Mouse (Mus musculus): ENCODE data around the gene St6galnac3.

The St6galnac3 gene

GRCm38 (mm10) chr3:153236262-153236661 is 488.7 kb downstream of the St6galnac3 start:
- DNase-seq (ENCODE audit: low spot score in 2 of 2) = no peak

- no peak for DNase-seq (ENCODE audit: low spot score in 2 of 2)
These were observed 502.2 kb downstream of the St6galnac3 start for GRCm38 (mm10) chr3:153222611-153223402.

DNA sequence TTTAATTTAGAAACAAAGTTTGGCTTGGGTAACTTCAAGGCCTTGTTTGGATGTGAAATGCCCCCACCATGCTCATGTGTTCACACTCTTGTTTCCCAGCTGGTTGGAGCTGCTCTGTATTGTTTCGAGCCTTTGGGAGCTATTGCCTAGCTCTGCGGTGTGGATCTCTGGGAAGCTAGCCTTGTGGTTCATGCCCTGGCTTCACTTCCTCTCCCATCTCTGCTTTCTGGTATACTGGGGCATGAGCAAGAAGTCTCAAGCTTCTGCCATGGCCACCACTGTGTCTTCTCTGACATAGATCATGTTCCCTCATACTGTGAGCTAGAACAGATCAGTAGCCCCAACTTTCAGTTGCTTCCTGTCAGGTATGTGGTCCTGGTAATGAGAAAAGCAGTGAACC is 505.6 kb downstream of the St6galnac3 start:
- no peak for DNase-seq (ENCODE audit: low spot score in 2 of 2)

DNA sequence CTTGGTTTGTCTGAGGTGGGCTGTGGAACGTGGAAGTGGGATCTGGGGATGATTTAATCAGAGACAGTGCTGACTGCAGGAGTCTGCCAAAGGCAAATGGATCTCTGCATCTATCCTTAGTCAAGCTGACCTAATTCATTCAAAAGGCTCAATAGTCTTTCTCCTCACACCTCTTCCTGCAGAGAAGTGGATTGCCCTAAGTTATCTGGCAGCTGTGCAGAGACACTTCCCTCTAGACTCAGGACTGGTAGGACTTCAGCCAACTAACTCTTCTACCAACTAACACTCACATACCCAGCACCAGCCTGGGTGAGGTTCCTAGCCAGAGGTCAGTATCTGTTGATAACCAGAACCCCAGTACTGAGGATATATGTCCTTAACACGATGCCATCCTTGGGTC is 516.8 kb downstream of the St6galnac3 start:
- DNase-seq (ENCODE audit: low spot score in 2 of 2) = no peak

GRCm38 (mm10) chr3:153204046-153204445 is 520.9 kb downstream of the St6galnac3 start:
- DNase-seq (ENCODE audit: low spot score in 2 of 2) = no peak

GRCm38 (mm10) chr3:153201835-153202234 is 523.1 kb downstream of the St6galnac3 start:
- DNase-seq (ENCODE audit: low spot score in 2 of 2) = no peak

DNA sequence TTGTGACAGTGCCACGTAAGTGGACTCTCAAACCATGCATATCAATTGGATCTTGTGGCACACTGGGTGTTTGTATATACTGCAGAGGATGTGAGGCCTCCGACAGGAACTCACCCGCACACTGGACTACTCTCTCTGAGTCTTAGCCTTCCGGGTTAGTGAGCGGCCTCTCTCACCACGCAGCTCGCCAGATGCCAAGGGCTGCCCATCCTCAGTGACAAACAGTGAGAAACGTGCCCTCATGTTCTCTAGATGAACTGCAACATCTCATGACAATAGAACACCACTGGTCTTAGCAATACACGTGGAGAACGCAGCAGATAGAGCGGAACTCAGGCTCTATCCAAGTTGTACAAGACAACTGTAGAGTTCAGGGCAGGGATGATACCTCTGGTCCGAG is 524.2 kb downstream of the St6galnac3 start:
- no peak for DNase-seq (ENCODE audit: low spot score in 2 of 2)

DNA sequence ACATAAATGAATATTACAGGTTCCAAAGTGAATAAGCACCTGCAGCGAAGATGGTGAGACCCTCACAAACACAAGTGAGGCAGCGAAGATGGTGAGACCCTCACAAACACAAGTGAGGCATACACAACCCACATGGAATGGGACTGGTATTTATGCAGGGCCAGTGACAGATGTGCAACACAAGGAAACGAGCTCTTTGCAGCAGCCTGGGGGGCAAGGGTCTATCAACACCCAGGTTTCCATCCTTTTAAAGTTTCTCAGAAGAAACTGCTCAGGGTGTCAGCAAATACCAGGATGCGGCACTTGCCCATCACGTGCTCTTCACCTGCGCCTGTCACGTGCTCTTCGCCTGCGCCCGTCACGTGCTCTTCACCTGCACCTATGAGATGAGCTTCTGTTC is 524.9 kb downstream of the St6galnac3 start:
- no peak for DNase-seq (ENCODE audit: low spot score in 2 of 2)

DNA sequence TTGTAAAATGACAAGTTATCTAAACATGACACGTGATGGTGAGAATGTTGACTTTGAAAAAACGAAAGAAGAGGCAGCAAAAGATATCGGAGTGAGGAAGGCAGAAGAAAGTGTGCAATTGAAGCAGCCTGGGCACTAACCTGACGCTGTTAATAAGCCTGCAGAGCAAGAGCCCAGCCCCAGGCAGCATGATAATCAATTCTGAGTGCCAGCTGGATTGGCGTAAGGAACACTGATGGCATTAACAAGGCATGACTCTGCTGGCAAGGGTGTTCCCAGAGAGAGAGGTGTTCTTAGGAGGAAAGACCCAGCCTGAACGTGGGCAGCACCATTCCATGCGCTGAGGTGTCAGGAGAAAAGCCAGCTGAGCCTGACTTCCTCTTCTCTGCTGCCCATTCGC is 525.7 kb downstream of the St6galnac3 start:
- no peak for DNase-seq (ENCODE audit: low spot score in 2 of 2)

- DNase-seq (ENCODE audit: low spot score in 2 of 2) = no peak
These were observed 526.5 kb downstream of the St6galnac3 start for GRCm38 (mm10) chr3:153198514-153198913.

GRCm38 (mm10) chr3:153193025-153193424 is 531.9 kb downstream of the St6galnac3 start:
- DNase-seq (ENCODE audit: low spot score in 2 of 2) = no peak

GRCm38 (mm10) chr3:153190742-153191141 is 534.2 kb downstream of the St6galnac3 start:
- no peak for DNase-seq (ENCODE audit: low spot score in 2 of 2)

DNA sequence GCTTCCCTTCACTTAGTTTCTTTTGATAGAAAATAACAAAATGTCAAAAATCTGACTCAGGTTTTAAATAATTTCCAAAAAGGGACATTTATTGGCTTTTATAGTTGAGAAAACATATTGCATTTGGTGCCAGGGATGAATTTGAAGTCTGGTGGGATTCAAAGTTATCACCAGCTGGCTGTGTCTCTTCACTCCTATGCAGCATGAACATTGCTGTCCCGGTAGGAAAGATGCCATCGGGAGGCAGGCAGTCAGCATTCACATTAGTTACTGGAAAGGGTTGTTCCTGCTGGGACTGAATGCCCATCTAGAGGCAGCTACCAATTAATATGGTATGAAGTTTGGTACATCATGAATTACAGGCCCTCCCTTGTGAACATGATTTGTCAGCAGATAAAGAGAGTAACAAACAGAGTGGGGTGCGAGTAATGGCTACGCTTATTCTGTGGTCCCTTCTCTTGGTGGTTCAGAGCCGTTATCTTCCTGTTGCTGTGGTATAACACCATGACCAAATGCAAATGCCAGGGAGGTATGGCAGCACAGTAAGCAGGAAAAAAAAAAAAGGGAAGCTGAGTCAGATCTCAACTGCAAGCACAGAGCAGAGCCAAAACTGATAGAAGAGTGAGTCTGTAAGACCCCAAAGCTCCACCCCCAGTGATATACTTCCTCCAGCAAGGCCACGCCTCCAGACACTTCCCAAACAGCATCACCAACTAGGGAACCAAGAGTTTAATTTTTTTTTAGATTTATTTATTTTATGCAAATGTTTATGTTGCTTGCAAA is 535.1 kb downstream of the St6galnac3 start:
- no peak for DNase-seq (ENCODE audit: low spot score in 2 of 2)

- DNase-seq (ENCODE audit: low spot score in 2 of 2) = no peak
These were observed 536.8 kb downstream of the St6galnac3 start for GRCm38 (mm10) chr3:153188224-153188623.

GRCm38 (mm10) chr3:153185117-153185516 is 539.9 kb downstream of the St6galnac3 start:
- DNase-seq (ENCODE audit: low spot score in 2 of 2) = no peak

GRCm38 (mm10) chr3:153181242-153181641 is 543.7 kb downstream of the St6galnac3 start:
- no peak for DNase-seq (ENCODE audit: low spot score in 2 of 2)

DNA sequence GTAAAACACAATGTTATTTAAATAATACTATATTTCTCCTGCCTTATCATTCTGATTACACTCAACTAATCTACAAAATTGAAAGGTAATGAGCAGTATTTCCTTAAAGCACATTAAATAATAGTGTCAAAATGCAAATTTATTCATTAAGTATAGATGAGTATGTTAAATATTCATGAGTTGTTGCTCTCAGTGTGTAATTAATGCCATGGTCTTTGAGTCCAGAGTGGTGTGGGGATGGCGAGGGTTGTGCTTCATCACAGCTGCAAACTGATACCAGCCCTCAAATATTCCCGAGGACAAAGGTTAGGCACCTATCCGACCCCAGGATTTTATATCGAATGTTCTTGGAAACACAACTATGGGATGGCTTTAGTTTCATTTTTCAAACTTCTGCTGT is 548.2 kb downstream of the St6galnac3 start:
- no peak for DNase-seq (ENCODE audit: low spot score in 2 of 2)

DNA sequence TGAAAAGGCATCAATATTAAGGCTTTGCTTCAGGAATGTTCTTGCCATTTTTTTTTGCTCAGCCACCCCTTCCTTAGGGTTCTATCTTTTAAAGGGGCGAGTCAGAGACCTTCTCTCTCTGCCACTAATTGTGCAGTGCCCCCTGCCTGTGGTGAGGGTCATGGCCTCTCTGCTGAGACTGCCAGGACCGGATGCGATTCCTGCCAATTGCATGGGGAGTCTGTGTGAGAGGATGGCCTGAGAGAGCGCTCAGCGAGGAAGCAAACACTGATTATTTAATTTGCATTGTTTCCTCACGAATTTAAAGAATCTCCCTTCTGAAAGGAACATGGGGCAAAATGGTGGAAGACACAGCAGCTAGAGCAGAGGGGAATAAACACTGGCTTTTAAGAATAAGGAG is 548.6 kb downstream of the St6galnac3 start:
- DNase-seq (ENCODE audit: low spot score in 2 of 2) = no peak

DNA sequence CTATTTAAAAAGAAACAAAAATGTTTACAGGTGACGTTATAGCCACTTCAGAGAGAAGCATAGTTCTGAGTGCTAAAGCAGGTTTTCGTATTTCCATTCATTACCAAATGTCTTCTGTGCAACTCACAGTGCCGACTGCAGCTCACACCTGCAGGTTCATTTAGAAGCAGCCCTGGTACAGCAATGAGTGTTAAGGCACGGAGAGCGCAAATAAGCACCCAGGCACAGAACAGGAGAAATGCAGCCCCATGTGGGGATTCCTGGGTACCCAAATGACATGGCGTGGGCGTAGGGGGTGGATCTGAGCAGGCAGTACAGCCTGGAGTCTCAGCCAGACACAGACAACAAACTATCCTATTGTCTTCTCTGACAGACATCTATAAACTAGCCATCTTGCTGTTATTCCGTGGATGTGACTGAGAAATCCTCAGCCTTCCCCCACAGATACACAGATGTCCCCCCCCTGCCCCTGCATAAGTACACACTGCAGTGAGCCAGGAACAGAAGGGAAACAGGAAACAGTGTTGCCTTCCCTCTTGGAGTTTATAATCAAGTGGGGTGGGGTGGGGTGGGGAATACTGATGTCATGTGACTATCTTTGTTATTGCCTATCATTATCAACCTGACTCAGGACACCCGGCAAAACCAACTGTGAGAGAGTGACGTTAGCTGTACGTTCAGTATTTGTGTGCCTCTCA is 550.5 kb downstream of the St6galnac3 start:
- DNase-seq (ENCODE audit: low spot score in 2 of 2) = no peak

GRCm38 (mm10) chr3:153173567-153173966 is 551.4 kb downstream of the St6galnac3 start:
- no peak for DNase-seq (ENCODE audit: low spot score in 2 of 2)

DNA sequence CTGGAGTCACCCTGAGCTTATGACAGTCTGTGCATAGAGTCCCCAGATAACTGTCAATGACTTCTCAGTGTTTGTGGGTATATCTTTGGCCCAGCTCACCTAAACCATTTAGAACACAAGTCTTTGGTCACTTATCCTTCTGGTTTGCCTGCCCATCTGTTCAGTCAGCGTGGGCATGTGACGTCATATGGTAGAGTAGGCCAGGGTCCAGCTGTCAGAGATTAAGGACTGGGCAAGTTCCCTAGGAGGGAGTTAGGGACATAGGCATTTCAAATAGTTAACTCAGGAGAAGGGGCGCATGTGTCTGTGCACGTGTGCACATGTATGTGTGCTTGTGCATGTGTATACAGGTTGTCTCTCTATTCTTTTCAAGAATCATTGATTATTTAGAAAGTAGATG is 554.8 kb downstream of the St6galnac3 start:
- no peak for DNase-seq (ENCODE audit: low spot score in 2 of 2)

DNA sequence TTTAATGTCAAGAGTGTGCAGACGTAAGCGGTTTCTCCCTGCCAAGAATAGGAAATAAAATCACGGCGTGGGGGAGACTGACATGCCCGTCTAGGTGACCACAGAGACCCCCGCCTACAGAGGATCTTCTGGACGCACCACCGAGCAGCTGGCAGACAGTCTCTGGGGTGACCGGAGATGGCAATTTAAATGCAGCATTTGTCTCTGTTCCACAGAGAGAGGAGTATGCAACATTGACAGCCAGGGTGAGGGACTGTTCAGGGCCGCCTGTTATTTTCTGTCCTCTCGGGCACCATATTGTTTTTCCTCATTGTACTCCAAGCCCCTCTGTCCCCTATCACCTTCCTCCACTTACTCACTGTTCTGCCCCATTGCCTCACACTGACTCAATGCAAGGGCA is 555.2 kb downstream of the St6galnac3 start:
- DNase-seq (ENCODE audit: low spot score in 2 of 2) = no peak
